Comparison of ENCODE assay signal across 8 mouse cellular contexts in genomic region chr1:166002520-166003155, GRCm38 (mm10). TPM values are rescaled to one million over a fixed set of nuclear protein-coding genes. Genes with fewer than 3 reads are reported as not detected.
A peak's percentile ranks its signal among the peaks of the same experiment; 100 is the strongest.
DNase-seq lines count a peak whose midpoint lies in the region; ATAC-seq lines count a peak whose summit lies in the region.

Gene Pou2f1, minus strand, starts transcription at chr1:166002678.

- no peaks in the 10 kb centered on the region for H3K27me3 ChIP-seq in hindbrain, embryonic 11.5 days (ENCODE audit: control insufficient read depth, insufficient read depth, low read length)

- WGBS in hindbrain, embryonic 11.5 days = under 1% methylated on average over 47 of the region's 61 CpGs

- no peaks in the 10 kb centered on the region for H3K36me3 ChIP-seq in hindbrain, embryonic 11.5 days (ENCODE audit: control insufficient read depth, insufficient read depth, low read length)

- peak; percentile 100 for DNase-seq in Muller cell, postnatal 12 days (ENCODE audit: inconsistent ontology term)
- peak; percentile 99 for DNase-seq in cerebellum, adult 9-11 months
- DNase-seq in frontal cortex, adult 2 months (ENCODE audit: extremely low spot score in 1 of 2, low spot score in 1 of 2) = peak; percentile 93 to 97
- peak; percentile 99 for DNase-seq in hindbrain, embryonic 11.5 days (ENCODE audit: low spot score)
- peak; percentile 95 to 97 for DNase-seq in layer of hippocampus, postnatal 10 days (ENCODE audit: low spot score in 2 of 2)
- DNase-seq in lung, postnatal 10 days = peak; percentile 97
- peak; percentile 99 for DNase-seq in ovary, postnatal 36 days (ENCODE audit: low spot score)
- peak; percentile 98 for DNase-seq in thymus, postnatal 25 days

- ATAC-seq in hindbrain, embryonic 11.5 days (ENCODE audit: low FRiP score) = peak; percentile 90

- no peaks in the 10 kb centered on the region; the same call in 1 of the 2 replicates for H3K4me1 ChIP-seq in hindbrain, embryonic 11.5 days (replicated peaks; ENCODE audit: control insufficient read depth, insufficient read depth, low read length)

- no peaks in the 10 kb centered on the region for H3K9me3 ChIP-seq in hindbrain, embryonic 11.5 days (ENCODE audit: control insufficient read depth, low read length)

- H3K27ac ChIP-seq in hindbrain, embryonic 11.5 days (ENCODE audit: low read depth, low read length) = peak within 1 kb of the TSS; percentile 94

- H3K9ac ChIP-seq in hindbrain, embryonic 11.5 days (ENCODE audit: low read depth, low read length) = peak within 1 kb of the TSS; percentile 99

- peak within 1 kb of the TSS; percentile 99 for H3K4me3 ChIP-seq in hindbrain, embryonic 11.5 days (ENCODE audit: low read depth, low read length)

- H3K4me2 ChIP-seq in hindbrain, embryonic 11.5 days (replicated peaks; ENCODE audit: low read depth, low read length) = peak within 1 kb of the TSS; percentile 89

RNA-seq across cellular contexts. Expression of gene Pou2f1, which starts in this region (rescaled TPM):
- 9.2 TPM in 2 replicates for polyA plus RNA-seq in frontal cortex, adult 2 months (2012; rRNA removed)
- 25.0 and 26.1 TPM in 2 replicates for polyA plus RNA-seq in hindbrain, embryonic 11.5 days (2014; fragmentation: Nextera tagmentation; extraction: Ambion mirVana)
- total RNA-seq in layer of hippocampus, postnatal 10 days (2021) = 10 to 100 TPM; 18.6 to 22.2 TPM

Comparison
In these comparisons a context has a peak if more than half of its experiments do, and no peak if none do; other contexts are left out.
1. Peak in every context shown above with its lines: DNase-seq, ATAC-seq, H3K4me3 ChIP-seq and H3K27ac ChIP-seq.